Mouse (Mus musculus) c-Kit-positive CD71-positive TER-119-negative erythroid progenitor cells, embryonic 14.5 days (primary cell): ENCODE results near the gene Olfr262.
"Not testable (repeated sequence)": the region's sequence is repeated elsewhere in the genome, so short reads cannot be mapped to it uniquely, and the experiment has no call there.

Experiments
- DNase-seq: peaks from one replicate; pipeline ENCODE4 v3.0.0-alpha.2; 2013; ENCODE audit warnings: low read depth

The Olfr262 gene

GRCm38 (mm10) chr19:12241559-12241958, at the start of gene Olfr262:
Gene Olfr262 (minus strand): TSS chr19:12241659.
- DNase-seq, result no peak

- no peak for DNase-seq
Observed at GRCm38 (mm10) chr19:12279554-12279953, 38.1 kb upstream of the Olfr262 start, which contains the start of gene Olfr1434. Gene Olfr1434 (plus strand): TSS chr19:12279854.

GRCm38 (mm10) chr19:12260732-12261131, 19.3 kb upstream of the Olfr262 start, which contains the start of gene Olfr235:
Gene Olfr235 (plus strand): TSS chr19:12261032.
- DNase-seq, result no peak

GRCm38 (mm10) chr19:12232496-12232895, 9.0 kb downstream of the Olfr262 start, which contains the start of gene Olfr1432:
Gene Olfr1432 (minus strand): TSS chr19:12232596.
- DNase-seq, result not testable (repeated sequence)

- DNase-seq, result no peak
Observed at GRCm38 (mm10) chr19:12200334-12200733, 41.1 kb downstream of the Olfr262 start, which contains the start of gene Olfr1431. Gene Olfr1431 (plus strand): TSS chr19:12200634.

- DNase-seq, result not testable (repeated sequence)
Observed at GRCm38 (mm10) chr19:12199076-12199475, 42.4 kb downstream of the Olfr262 start.
